Mouse (Mus musculus) G1E (cell line): Measurements from ENCODE around the gene C1ql3.

Experiments used
- CTCF ChIP-seq: IDR thresholded peaks from 2 replicates; pipeline ENCODE4 v1.5.1; 2012; ENCODE audit warnings: low read depth, low read length, inconsistent platforms, mixed read lengths
- GATA2 ChIP-seq: IDR thresholded peaks from 2 replicates; pipeline ENCODE4 v1.6.1; 2012; ENCODE audit warnings: low read depth, low read length, inconsistent platforms, borderline replicate concordance
- POLR2AphosphoS5 ChIP-seq: IDR thresholded peaks from 2 replicates; pipeline ENCODE4 v1.6.1; 2012; ENCODE audit warnings: low read depth, low read length, inconsistent platforms; ENCODE audit not compliant: insufficient replicate concordance
- TAL1 ChIP-seq: conservative IDR thresholded peaks from 2 replicates; pipeline ENCODE4 v1.6.1; 2012; ENCODE audit warnings: low read depth, low read length, inconsistent platforms, mixed read lengths

- TF ChIP-seq CTCF (no peak), TAL1 (no peak), POLR2AphosphoS5 (no peak), GATA2 (no peak)
Measured at GRCm38 (mm10) chr2:13010030-13010459, 1.6 kb downstream of the C1ql3 start.
